8 mouse cellular contexts compared by ENCODE assay signal in the genomic region with DNA sequence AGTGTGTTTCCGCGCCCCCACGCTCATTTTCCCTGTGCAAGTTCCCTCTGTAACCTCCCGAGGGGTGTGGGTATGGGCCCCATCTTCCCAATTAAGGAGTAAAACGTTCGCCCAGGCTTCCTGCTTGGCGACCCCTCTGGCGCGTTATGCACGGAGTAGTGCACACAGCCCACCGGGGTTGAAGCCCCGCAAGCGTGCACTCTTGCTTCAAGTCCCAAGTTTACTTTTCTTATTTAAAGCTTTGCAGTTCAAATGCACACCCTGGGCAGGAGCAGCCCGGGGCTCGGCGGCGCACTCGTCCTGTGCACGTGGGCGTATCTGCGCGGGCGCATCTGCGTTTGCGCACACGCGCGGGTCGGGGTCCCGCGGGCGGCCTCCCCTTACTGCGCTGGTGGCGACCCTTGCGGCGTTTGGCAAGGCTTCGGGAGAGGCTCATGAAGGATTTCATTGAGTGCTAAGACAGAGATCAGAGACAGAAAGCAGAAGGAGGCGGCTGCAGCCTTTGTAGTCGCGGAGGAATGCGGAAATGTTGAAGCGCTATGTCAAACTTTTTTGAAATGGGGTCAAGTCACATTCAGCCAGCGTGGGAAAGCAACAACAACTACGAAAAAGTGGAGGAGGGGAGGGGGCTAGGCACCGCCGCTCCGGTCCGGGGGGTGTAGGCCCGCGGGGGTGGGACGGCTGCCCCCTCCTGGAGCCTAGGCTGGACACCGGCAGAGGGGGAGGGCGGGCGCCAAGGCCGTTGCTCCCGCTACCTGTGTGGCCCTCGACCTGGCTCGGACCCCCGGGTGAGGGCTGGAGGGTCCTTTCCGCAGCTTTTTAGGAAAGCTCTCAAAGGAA. TPM values are rescaled to one million over a fixed set of nuclear protein-coding genes. Genes with fewer than 3 reads are reported as not detected.
DNase-seq lines count a peak whose midpoint lies in the region; ATAC-seq and TF ChIP-seq lines count a peak whose summit lies in the region.

No protein-coding gene starts in this region.

- H3K4me3 ChIP-seq in cortical plate, adult 2 months (ENCODE audit: insufficient read depth, low read length), result peak overlapping the region; percentile 85
- H3K4me3 ChIP-seq in heart, adult 2 months, result peak overlapping the region; percentile 82
- peak overlapping the region; percentile 64 for H3K4me3 ChIP-seq in kidney, adult 2 months (ENCODE audit: insufficient read depth, low read depth, low read length)
- H3K4me3 ChIP-seq in liver, embryonic 14.5 days (ENCODE audit: insufficient read depth in 1 of 2, low read depth in 2 of 2, low read length in 2 of 2), result peak overlapping the region; percentile 72 to 78
- peak overlapping the region; percentile 75 for H3K4me3 ChIP-seq in stomach, postnatal 0 days (ENCODE audit: low read depth, low read length)

- peak; percentile 20; the same call in 1 of the 2 replicates for ATAC-seq in liver, embryonic 14.5 days (ENCODE audit: insufficient read depth)
- ATAC-seq in stomach, postnatal 0 days (ENCODE audit: low FRiP score, low TSS enrichment), result peak; percentile 40

- peak; percentile 1 for DNase-seq in cerebellum, adult 11 months
- no peak for DNase-seq in cerebellum, adult 8-10 months
- DNase-seq in heart, adult 2 months, result peak in 1 of 2 experiments; percentile 72
- DNase-seq in kidney, adult 2 months, result peak; percentile 65
- DNase-seq in liver, embryonic 14.5 days (ENCODE audit: low read depth in 3 of 3, low spot score in 3 of 3), result no peak
- peak; percentile 75 for DNase-seq in neural tube, embryonic 10.5 days (ENCODE audit: extremely low spot score, low spot score)
- peak; percentile 61 for DNase-seq in stomach, postnatal 0 days (ENCODE audit: low spot score)

- peak overlapping the region; percentile 65 for H3K9ac ChIP-seq in heart, adult 2 months (ENCODE audit: low read depth, low read length)
- H3K9ac ChIP-seq in liver, embryonic 14.5 days (replicated peaks), result peak overlapping the region; percentile 70
- peak overlapping the region; percentile 79 for H3K9ac ChIP-seq in stomach, postnatal 0 days (ENCODE audit: low read length)

- TF ChIP-seq POLR2A in cortical plate, adult 2 months (IDR thresholded peaks at IDR 0.05; ENCODE audit: extremely low read depth, insufficient read depth, low read length), result no peak
- TF ChIP-seq POLR2A in heart, adult 2 months (IDR thresholded peaks at IDR 0.05; ENCODE audit: insufficient read depth, low read depth, low read length), result no peak
- TF ChIP-seq POLR2A in kidney, adult 2 months (IDR thresholded peaks at IDR 0.05; ENCODE audit: low read depth, low read length), result no peak

- H3K36me3 ChIP-seq in heart, adult 2 months (ENCODE audit: control insufficient read depth, insufficient read depth, low read length), result no peaks in the 10 kb centered on the region
- H3K36me3 ChIP-seq in kidney, adult 2 months (ENCODE audit: control insufficient read depth, insufficient read depth, low read length), result no peaks in the 10 kb centered on the region
- peaks cover 2% of the 10 kb centered on the region; the same call in 1 of the 2 replicates for H3K36me3 ChIP-seq in liver, embryonic 14.5 days (replicated peaks; ENCODE audit: control insufficient read depth, insufficient read depth, low read depth)
- H3K36me3 ChIP-seq in stomach, postnatal 0 days (ENCODE audit: control insufficient read depth, insufficient read depth, low read length), result no peaks in the 10 kb centered on the region

- H3K27ac ChIP-seq in cortical plate, adult 2 months (ENCODE audit: insufficient read depth, low read length), result no peak overlapping the region
- peak overlapping the region; percentile 80 for H3K27ac ChIP-seq in heart, adult 2 months
- H3K27ac ChIP-seq in kidney, adult 2 months (ENCODE audit: insufficient read depth, low read depth, low read length), result 0 out of 2 replicates have a peak overlapping the region, but pooled peaks have one; percentile 4
- H3K27ac ChIP-seq in liver, embryonic 14.5 days, result no peak overlapping the region; the same call in 1 of the 2 replicates
- peak overlapping the region; percentile 89 for H3K27ac ChIP-seq in stomach, postnatal 0 days (replicated peaks)

- no peaks in the 10 kb centered on the region for H3K9me3 ChIP-seq in liver, embryonic 14.5 days (ENCODE audit: control insufficient read depth, low read length)
- H3K9me3 ChIP-seq in stomach, postnatal 0 days (ENCODE audit: control insufficient read depth, low read length), result no peaks in the 10 kb centered on the region

- no peak for TF ChIP-seq CTCF in cortical plate, adult 2 months (IDR thresholded peaks at IDR 0.05; ENCODE audit: extremely low read depth, insufficient read depth, low read length)
- TF ChIP-seq CTCF in heart, adult 2 months (IDR thresholded peaks at IDR 0.05), result peak; percentile 37
- no peak for TF ChIP-seq CTCF in kidney, adult 2 months (conservative IDR thresholded peaks at IDR 0.05; ENCODE audit: insufficient read depth, insufficient read length, low read depth, low read length)
- TF ChIP-seq CTCF in liver, embryonic 14.5 days (IDR thresholded peaks at IDR 0.05; ENCODE audit: low read depth), result no peak
- TF ChIP-seq CTCF in stomach, postnatal 0 days (IDR thresholded peaks at IDR 0.05; ENCODE audit: low read depth), result no peak

- H3K27me3 ChIP-seq in heart, adult 2 months (ENCODE audit: control insufficient read depth, insufficient read depth, low read length), result no peaks in the 10 kb centered on the region
- H3K27me3 ChIP-seq in kidney, adult 2 months (replicated peaks; ENCODE audit: control insufficient read depth, insufficient read depth, low read length), result no peaks in the 10 kb centered on the region
- no peaks in the 10 kb centered on the region for H3K27me3 ChIP-seq in liver, embryonic 14.5 days (ENCODE audit: control insufficient read depth, insufficient read depth, low read length)
- no peaks in the 10 kb centered on the region for H3K27me3 ChIP-seq in stomach, postnatal 0 days (ENCODE audit: control insufficient read depth, insufficient read depth, low read length)

- H3K4me2 ChIP-seq in liver, embryonic 14.5 days (ENCODE audit: low read depth), result peak overlapping the region; percentile 88
- peak overlapping the region; percentile 99 for H3K4me2 ChIP-seq in stomach, postnatal 0 days (replicated peaks; ENCODE audit: low read depth)

- no peak for TF ChIP-seq EP300 in heart, adult 2 months (IDR thresholded peaks at IDR 0.05; ENCODE audit: insufficient read depth, low read depth, low read length)
- no peak for TF ChIP-seq EP300 in liver, embryonic 14.5 days (IDR thresholded peaks at IDR 0.05; ENCODE audit: low read depth)
- TF ChIP-seq EP300 in stomach, postnatal 0 days (optimal IDR thresholded peaks at IDR 0.05), result no peak

- intact Hi-C loops in heart, adult 2 months (cut with DNase I), result loop anchor here (5.0 kb wide), 2 partner anchors 85 to 190 kb away; no protein-coding TSS in a partner anchor

- under 1% methylated on average over 60 of the region's 60 CpGs for WGBS in heart, adult 2 months
- WGBS in kidney, adult 2 months, result under 1% methylated on average over 59 of the region's 60 CpGs
- under 1% methylated on average over 60 of the region's 60 CpGs for WGBS in liver, embryonic 14.5 days (ENCODE audit: insufficient replicate concordance)
- 0% methylated on average over 60 of the region's 60 CpGs for WGBS in stomach, postnatal 0 days

- H3K4me1 ChIP-seq in cortical plate, adult 2 months (ENCODE audit: control insufficient read depth, insufficient read depth, low read length), result no peaks in the 10 kb centered on the region
- H3K4me1 ChIP-seq in heart, adult 2 months (ENCODE audit: control insufficient read depth, insufficient read depth, low read length), result no peaks in the 10 kb centered on the region
- H3K4me1 ChIP-seq in kidney, adult 2 months (ENCODE audit: control insufficient read depth, insufficient read depth, low read length), result no peaks in the 10 kb centered on the region
- H3K4me1 ChIP-seq in liver, embryonic 14.5 days (replicated peaks; ENCODE audit: control insufficient read depth in 2 of 2, insufficient read depth in 2 of 2, low read length in 1 of 2), result no peaks in the 10 kb centered on the region
- no peaks in the 10 kb centered on the region for H3K4me1 ChIP-seq in stomach, postnatal 0 days (replicated peaks; ENCODE audit: control insufficient read depth, insufficient read depth)

- no peaks in the 10 kb centered on the region for H3K79me2 ChIP-seq in heart, adult 2 months (replicated peaks; ENCODE audit: control insufficient read depth, insufficient read depth, low read length)

RNA-seq across cellular contexts. Expression of gene Cdk6, which starts 0.9 kb away (rescaled TPM):
- polyA plus RNA-seq in cortical plate, adult 2 months (2012; rRNA removed), result 1.9 and 2.0 TPM in 2 replicates
- total RNA-seq in heart, adult 2 months (2021), result 10 to 100 TPM in 1 of 2 experiments, 1 to 10 TPM in 1; 8.1 to 10.6 TPM
- polyA plus RNA-seq in heart, adult 2 months (2012; rRNA removed), result 4.0 and 5.9 TPM in 2 replicates
- 6.0 and 7.8 TPM in 2 replicates for polyA plus RNA-seq in kidney, adult 2 months (2012; rRNA removed)
- polyA plus RNA-seq in liver, embryonic 14.5 days (2012; rRNA removed), result 5.7 and 8.6 TPM in 2 replicates
- polyA plus RNA-seq in liver, embryonic 14.5 days (2014; fragmentation: Nextera tagmentation; extraction: Ambion mirVana), result 13.9 and 15.5 TPM in 2 replicates
- 15.7 and 16.6 TPM in 2 replicates for polyA plus RNA-seq in stomach, postnatal 0 days (2015; fragmentation: Nextera tagmentation; extraction: Ambion mirVana)

Comparison
In these comparisons a context has a peak if more than half of its experiments do, and no peak if none do; other contexts are left out.
1. DNase-seq: peak in cerebellum, adult 11 months (single experiment), kidney, adult 2 months (single experiment), neural tube, embryonic 10.5 days (single experiment) and stomach, postnatal 0 days (single experiment); none in cerebellum, adult 8-10 months (single experiment) and liver, embryonic 14.5 days (0 of 3).
2. H3K27ac ChIP-seq: peak in heart, adult 2 months (single experiment), kidney, adult 2 months (single experiment) and stomach, postnatal 0 days (single experiment); none in cortical plate, adult 2 months (single experiment) and liver, embryonic 14.5 days (single experiment).
3. Peak in every context shown above with its lines, with median percentiles within 50 percentile points of each other: H3K4me3 ChIP-seq and H3K9ac ChIP-seq.